Mouse (Mus musculus): ENCODE measurements around the gene Pou2f1. TPM values are rescaled to one million over a fixed set of nuclear protein-coding genes. Genes with fewer than 3 reads are reported as not detected.

Pou2f1 gene
- total and polyA plus RNA-seq, 2 experiments from 2014 or later = 21.5 to 27.2 TPM

GRCm38 (mm10) chr1:165822031-165822430 is 180.4 kb downstream of the Pou2f1 start:
- no peak for TF ChIP-seq CTCF (IDR thresholded peaks at IDR 0.05)
- Histone ChIP-seq H3K27ac (ENCODE audit: low read depth, low read length) (no peak overlapping the region), H3K9me3 (ENCODE audit: low read length) (no peaks in the 10 kb centered on the region), H3K9ac (replicated peaks; ENCODE audit: low read length, poor library complexity, severe bottlenecking) (no peak overlapping the region), H3K27me3 (ENCODE audit: insufficient read depth, low read length) (no peaks in the 10 kb centered on the region), H3K4me2 (ENCODE audit: low read depth, low read length, poor library complexity, severe bottlenecking) (no peak overlapping the region), H3K4me3 (ENCODE audit: low read depth, low read length) (no peak overlapping the region), H3K4me1 (ENCODE audit: insufficient read depth, low read length) (no peaks in the 10 kb centered on the region), H3K36me3 (ENCODE audit: insufficient read depth, low read length) (no peaks in the 10 kb centered on the region)
- ATAC-seq (ENCODE audit: low FRiP score) (no peak), DNase-seq (ENCODE audit: low spot score) (no peak)
- WGBS = 96% methylated on average over 2 of the region's 2 CpGs

- DNase-seq (ENCODE audit: low spot score) (no peak), ATAC-seq (ENCODE audit: low FRiP score) (no peak)
- TF ChIP-seq CTCF (IDR thresholded peaks at IDR 0.05) = no peak
- H3K9ac ChIP-seq (replicated peaks; ENCODE audit: low read length, poor library complexity, severe bottlenecking) = no peak overlapping the region
- H3K27ac ChIP-seq (ENCODE audit: low read depth, low read length) = no peak overlapping the region
- WGBS = 80% methylated on average over 4 of the region's 4 CpGs
- H3K4me2 ChIP-seq (ENCODE audit: low read depth, low read length, poor library complexity, severe bottlenecking) = no peak overlapping the region
- no peak overlapping the region for H3K4me3 ChIP-seq (ENCODE audit: low read depth, low read length)
- H3K9me3 ChIP-seq (ENCODE audit: low read length) = no peaks in the 10 kb centered on the region
- H3K36me3 ChIP-seq (ENCODE audit: insufficient read depth, low read length) = no peaks in the 10 kb centered on the region
- H3K4me1 ChIP-seq (ENCODE audit: insufficient read depth, low read length) = 0 out of 2 replicates have a peak, but pooled peaks cover 6% of the 10 kb centered on the region
- H3K27me3 ChIP-seq (ENCODE audit: insufficient read depth, low read length) = no peaks in the 10 kb centered on the region
These were observed 183.3 kb downstream of the Pou2f1 start for GRCm38 (mm10) chr1:165819147-165819546.

GRCm38 (mm10) chr1:165818145-165818860 is 184.2 kb downstream of the Pou2f1 start:
- Histone ChIP-seq H3K9me3 (ENCODE audit: low read length) (no peaks in the 10 kb centered on the region), H3K27me3 (ENCODE audit: insufficient read depth, low read length) (no peaks in the 10 kb centered on the region), H3K36me3 (ENCODE audit: insufficient read depth, low read length) (no peaks in the 10 kb centered on the region), H3K4me2 (ENCODE audit: low read depth, low read length, poor library complexity, severe bottlenecking) (no peak overlapping the region), H3K4me1 (ENCODE audit: insufficient read depth, low read length) (0 out of 2 replicates have a peak, but pooled peaks cover 11% of the 10 kb centered on the region), H3K27ac (ENCODE audit: low read depth, low read length) (no peak overlapping the region), H3K4me3 (ENCODE audit: low read depth, low read length) (no peak overlapping the region), H3K9ac (replicated peaks; ENCODE audit: low read length, poor library complexity, severe bottlenecking) (no peak overlapping the region)
- 32% methylated on average over 8 of the region's 8 CpGs for WGBS
- peak; percentile 17; the same call in 1 of the 2 replicates for ATAC-seq (ENCODE audit: low FRiP score)
- TF ChIP-seq CTCF (IDR thresholded peaks at IDR 0.05) = no peak
- peak; percentile 32 for DNase-seq (ENCODE audit: low spot score)

- 0 out of 2 replicates have a peak, but pooled peaks cover 11% of the 10 kb centered on the region for H3K4me1 ChIP-seq (ENCODE audit: insufficient read depth, low read length)
- H3K27ac ChIP-seq (ENCODE audit: low read depth, low read length) = no peak overlapping the region
- 49% methylated on average over 9 of the region's 9 CpGs for WGBS
- H3K4me2 ChIP-seq (ENCODE audit: low read depth, low read length, poor library complexity, severe bottlenecking) = no peak overlapping the region
- H3K27me3 ChIP-seq (ENCODE audit: insufficient read depth, low read length) = no peaks in the 10 kb centered on the region; the same call in 1 of the 2 replicates
- no peaks in the 10 kb centered on the region for H3K9me3 ChIP-seq (ENCODE audit: low read length)
- no peak overlapping the region for H3K4me3 ChIP-seq (ENCODE audit: low read depth, low read length)
- H3K9ac ChIP-seq (replicated peaks; ENCODE audit: low read length, poor library complexity, severe bottlenecking) = no peak overlapping the region
- H3K36me3 ChIP-seq (ENCODE audit: insufficient read depth, low read length) = no peaks in the 10 kb centered on the region
- ATAC-seq (ENCODE audit: low FRiP score) (no peak), DNase-seq (ENCODE audit: low spot score) (no peak)
- no peak for TF ChIP-seq CTCF (IDR thresholded peaks at IDR 0.05)
These were observed 185.2 kb downstream of the Pou2f1 start for GRCm38 (mm10) chr1:165817264-165817663.

GRCm38 (mm10) chr1:165816391-165816790 is 186.1 kb downstream of the Pou2f1 start:
- DNase-seq (ENCODE audit: low spot score) = no peak
- 0 out of 2 replicates have a peak, but pooled peaks cover 11% of the 10 kb centered on the region for H3K4me1 ChIP-seq (ENCODE audit: insufficient read depth, low read length)

More at GRCm38 (mm10) chr1:165816391-165816790, 186.1 kb downstream of the Pou2f1 start:
- no peak overlapping the region for H3K4me3 ChIP-seq (ENCODE audit: low read depth, low read length)
- H3K4me2 ChIP-seq (ENCODE audit: low read depth, low read length, poor library complexity, severe bottlenecking) = no peak overlapping the region
- no peak for ATAC-seq (ENCODE audit: low FRiP score)
- H3K27ac ChIP-seq (ENCODE audit: low read depth, low read length) = no peak overlapping the region
- H3K9ac ChIP-seq (replicated peaks; ENCODE audit: low read length, poor library complexity, severe bottlenecking) = no peak overlapping the region
- TF ChIP-seq CTCF (IDR thresholded peaks at IDR 0.05) = no peak
- no peaks in the 10 kb centered on the region for H3K36me3 ChIP-seq (ENCODE audit: insufficient read depth, low read length)
- no peaks in the 10 kb centered on the region for H3K9me3 ChIP-seq (ENCODE audit: low read length)
- H3K27me3 ChIP-seq (ENCODE audit: insufficient read depth, low read length) = no peaks in the 10 kb centered on the region; the same call in 1 of the 2 replicates
- WGBS = 92% methylated on average over 9 of the region's 9 CpGs

Other genes starting within 250 kb of the Pou2f1 start
- 21.3 and 22.7 TPM in 2 replicates for gene Creg1, start 238.9 kb downstream of the Pou2f1 start, total RNA-seq (2014; rRNA removed)
- 47.0 and 49.1 TPM in 2 replicates for gene Creg1, start 238.9 kb downstream of the Pou2f1 start, polyA plus RNA-seq (2015; fragmentation: Nextera tagmentation; extraction: Ambion mirVana)
- 0.66 TPM in 1 of 2 replicates, not detected in the other for gene Cd247, start 214.0 kb downstream of the Pou2f1 start, total RNA-seq (2014; rRNA removed)
- gene Cd247, start 214.0 kb downstream of the Pou2f1 start, polyA plus RNA-seq (2015; fragmentation: Nextera tagmentation; extraction: Ambion mirVana) = 0.59 and 0.83 TPM in 2 replicates
- 0.71 and 1.2 TPM in 2 replicates for gene Dusp27, start 125.2 kb upstream of the Pou2f1 start, total RNA-seq (2014; rRNA removed)
- 0.59 and 0.72 TPM in 2 replicates for gene Dusp27, start 125.2 kb upstream of the Pou2f1 start, polyA plus RNA-seq (2015; fragmentation: Nextera tagmentation; extraction: Ambion mirVana)
- gene Gpa33, start 127.6 kb upstream of the Pou2f1 start, total RNA-seq (2014; rRNA removed) = 0.14 TPM in 1 of 2 replicates, not detected in the other
- 0.17 TPM in 1 of 2 replicates, not detected in the other for gene Gpa33, start 127.6 kb upstream of the Pou2f1 start, polyA plus RNA-seq (2015; fragmentation: Nextera tagmentation; extraction: Ambion mirVana)
- gene Mael, start 236.1 kb upstream of the Pou2f1 start, total RNA-seq (2014; rRNA removed) = 0.22 and 1.2 TPM in 2 replicates
- 0.25 and 0.48 TPM in 2 replicates for gene Mael, start 236.1 kb upstream of the Pou2f1 start, polyA plus RNA-seq (2015; fragmentation: Nextera tagmentation; extraction: Ambion mirVana)